Mouse (Mus musculus): ENCODE measurements around the gene Asb8. TPM values are rescaled to one million over a fixed set of nuclear protein-coding genes. Genes with fewer than 3 reads are reported as not detected.

Asb8 gene
- polyA plus RNA-seq, 1 experiment from 2014 or later: 42.3 TPM

DNA sequence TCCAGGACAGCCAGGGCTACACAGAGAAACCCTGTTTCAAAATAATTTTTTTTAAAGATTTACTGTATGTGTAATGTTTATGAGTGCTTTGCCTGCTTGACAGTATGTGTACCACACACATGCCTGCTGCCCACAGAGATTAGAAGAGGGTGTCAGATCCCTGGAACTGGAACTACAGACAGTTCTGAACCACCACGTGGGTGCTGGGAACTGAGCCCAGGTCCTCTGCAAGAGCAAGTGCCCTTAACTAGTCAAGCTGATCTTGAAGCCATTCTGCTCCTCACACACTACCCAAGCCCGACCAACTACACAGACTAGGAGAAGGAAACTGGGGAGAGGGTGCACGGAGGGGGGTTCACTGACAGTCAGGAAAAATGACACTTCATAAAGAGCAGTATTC is 32.0 kb downstream of the Asb8 start:
- Histone ChIP-seq H3K4me1 (ENCODE audit: insufficient read depth, low read depth, low read length) (no peaks in the 10 kb centered on the region), H3K27me3 (replicated peaks; ENCODE audit: insufficient read depth, low read length) (no peaks in the 10 kb centered on the region), H3K4me3 (ENCODE audit: low read depth, low read length) (no peak overlapping the region), H3K27ac (ENCODE audit: low read length) (no peak overlapping the region), H3K4me2 (replicated peaks; ENCODE audit: low read depth, low read length) (no peak overlapping the region), H3K9me3 (ENCODE audit: low read length) (no peaks in the 10 kb centered on the region), H3K36me3 (ENCODE audit: insufficient read depth, low read length) (peaks cover 15% of the 10 kb centered on the region; the same call in 1 of the 2 replicates), H3K9ac (replicated peaks; ENCODE audit: low read depth) (no peak overlapping the region)
- TF ChIP-seq CTCF (IDR thresholded peaks at IDR 0.05): no peak
- TF ChIP-seq EP300 (IDR thresholded peaks at IDR 0.05): no peak
- DNase-seq (ENCODE audit: low spot score) (no peak), ATAC-seq (no peak)
- 83% methylated on average over 3 of the region's 3 CpGs for WGBS

GRCm38 (mm10) chr15:98131942-98132655 is 33.3 kb downstream of the Asb8 start:
- no peak for TF ChIP-seq CTCF (IDR thresholded peaks at IDR 0.05)
- TF ChIP-seq EP300 (IDR thresholded peaks at IDR 0.05): no peak
- 65% methylated on average over 15 of the region's 15 CpGs for WGBS
- Histone ChIP-seq H3K9ac (replicated peaks; ENCODE audit: low read depth) (no peak overlapping the region), H3K9me3 (ENCODE audit: low read length) (no peaks in the 10 kb centered on the region), H3K4me1 (ENCODE audit: insufficient read depth, low read depth, low read length) (no peaks in the 10 kb centered on the region), H3K27me3 (replicated peaks; ENCODE audit: insufficient read depth, low read length) (no peaks in the 10 kb centered on the region), H3K27ac (ENCODE audit: low read length) (0 out of 2 replicates have a peak overlapping the region, but pooled peaks have one; percentile 1), H3K36me3 (ENCODE audit: insufficient read depth, low read length) (peaks cover 15% of the 10 kb centered on the region; the same call in 1 of the 2 replicates), H3K4me2 (replicated peaks; ENCODE audit: low read depth, low read length) (no peak overlapping the region), H3K4me3 (ENCODE audit: low read depth, low read length) (no peak overlapping the region)
- peak; percentile 42 for DNase-seq (ENCODE audit: low spot score)
- ATAC-seq: peak; percentile 81

- H3K27me3 ChIP-seq (replicated peaks; ENCODE audit: insufficient read depth, low read length): no peaks in the 10 kb centered on the region
- no peak overlapping the region for H3K4me2 ChIP-seq (replicated peaks; ENCODE audit: low read depth, low read length)
- H3K4me3 ChIP-seq (ENCODE audit: low read depth, low read length): no peak overlapping the region
- no peak overlapping the region for H3K9ac ChIP-seq (replicated peaks; ENCODE audit: low read depth)
- 88% methylated on average over 7 of the region's 7 CpGs for WGBS
- no peaks in the 10 kb centered on the region for H3K9me3 ChIP-seq (ENCODE audit: low read length)
- ATAC-seq: peak; percentile 36; the same call in 1 of the 2 replicates
- TF ChIP-seq EP300 (IDR thresholded peaks at IDR 0.05) (no peak), CTCF (IDR thresholded peaks at IDR 0.05) (no peak)
- peak; percentile 10 for DNase-seq (ENCODE audit: low spot score)
- peaks cover 11% of the 10 kb centered on the region; the same call in 1 of the 2 replicates for H3K36me3 ChIP-seq (ENCODE audit: insufficient read depth, low read length)
- 0 out of 2 replicates have a peak overlapping the region, but pooled peaks have one; percentile 1 for H3K27ac ChIP-seq (ENCODE audit: low read length)
- H3K4me1 ChIP-seq (ENCODE audit: insufficient read depth, low read depth, low read length): no peaks in the 10 kb centered on the region
Measured at GRCm38 (mm10) chr15:98131451-98131850, 34.0 kb downstream of the Asb8 start.

- no peak overlapping the region for H3K9ac ChIP-seq (replicated peaks; ENCODE audit: low read depth)
- no peaks in the 10 kb centered on the region for H3K9me3 ChIP-seq (ENCODE audit: low read length)
- DNase-seq (ENCODE audit: low spot score): no peak
- no peak overlapping the region for H3K4me3 ChIP-seq (ENCODE audit: low read depth, low read length)
- H3K4me1 ChIP-seq (ENCODE audit: insufficient read depth, low read depth, low read length): no peaks in the 10 kb centered on the region
- no peak overlapping the region for H3K27ac ChIP-seq (ENCODE audit: low read length)
- no peak overlapping the region for H3K4me2 ChIP-seq (replicated peaks; ENCODE audit: low read depth, low read length)
- ATAC-seq: no peak
- WGBS: 90% methylated on average over 4 of the region's 4 CpGs
- TF ChIP-seq EP300 (IDR thresholded peaks at IDR 0.05): no peak
- no peak for TF ChIP-seq CTCF (IDR thresholded peaks at IDR 0.05)
- H3K27me3 ChIP-seq (replicated peaks; ENCODE audit: insufficient read depth, low read length): no peaks in the 10 kb centered on the region
- peaks cover 11% of the 10 kb centered on the region; the same call in 1 of the 2 replicates for H3K36me3 ChIP-seq (ENCODE audit: insufficient read depth, low read length)
Measured at GRCm38 (mm10) chr15:98131001-98131400, 34.4 kb downstream of the Asb8 start.

DNA sequence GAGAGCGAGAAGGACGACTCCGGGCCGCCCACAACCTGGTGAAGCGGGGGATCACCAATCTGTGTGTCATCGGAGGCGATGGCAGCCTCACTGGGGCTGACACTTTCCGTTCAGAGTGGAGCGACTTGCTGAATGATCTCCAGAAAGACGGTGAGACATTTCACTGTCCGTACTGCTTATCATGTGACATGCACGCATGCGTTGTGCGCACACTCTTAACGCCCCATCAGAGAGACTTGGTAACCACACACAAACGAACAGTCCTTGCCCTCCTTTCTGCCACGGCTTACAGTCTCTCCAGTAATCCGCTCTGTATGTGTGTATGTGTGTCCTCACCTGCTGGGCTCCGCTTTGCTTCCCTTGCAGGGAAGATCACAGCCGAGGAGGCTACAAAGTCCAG is 44.6 kb downstream of the Asb8 start:
- Histone ChIP-seq H3K4me2 (replicated peaks; ENCODE audit: low read depth, low read length) (no peak overlapping the region), H3K36me3 (ENCODE audit: insufficient read depth, low read length) (peaks cover 24% of the 10 kb centered on the region), H3K9me3 (ENCODE audit: low read length) (no peaks in the 10 kb centered on the region), H3K4me3 (ENCODE audit: low read depth, low read length) (no peak overlapping the region), H3K27ac (ENCODE audit: low read length) (no peak overlapping the region), H3K27me3 (replicated peaks; ENCODE audit: insufficient read depth, low read length) (no peaks in the 10 kb centered on the region), H3K4me1 (ENCODE audit: insufficient read depth, low read depth, low read length) (no peaks in the 10 kb centered on the region), H3K9ac (replicated peaks; ENCODE audit: low read depth) (no peak overlapping the region)
- DNase-seq (ENCODE audit: low spot score) (no peak), ATAC-seq (no peak)
- no peak for TF ChIP-seq EP300 (IDR thresholded peaks at IDR 0.05)
- no peak for TF ChIP-seq CTCF (IDR thresholded peaks at IDR 0.05)
- 90% methylated on average over 20 of the region's 20 CpGs for WGBS

DNA sequence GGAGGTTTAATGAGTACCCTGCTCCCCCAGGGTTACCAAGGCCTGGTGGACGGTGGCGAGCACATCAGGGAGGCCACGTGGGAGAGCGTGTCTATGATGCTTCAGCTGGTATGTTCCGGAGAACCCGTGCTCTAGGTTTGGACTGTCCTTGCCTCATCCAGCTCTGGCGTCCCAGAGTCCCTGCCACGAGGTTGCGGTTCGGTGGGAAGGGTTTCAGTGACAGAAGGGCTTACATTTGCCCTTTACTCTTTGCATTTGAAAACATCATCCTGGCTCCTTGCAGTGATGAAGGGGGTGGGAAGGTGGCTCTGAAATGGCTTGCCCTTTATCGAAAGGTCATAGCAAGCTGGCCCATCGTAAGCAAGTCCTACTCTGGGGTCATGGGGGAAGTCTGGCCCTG is 46.1 kb downstream of the Asb8 start:
- ATAC-seq: no peak
- H3K9ac ChIP-seq (replicated peaks; ENCODE audit: low read depth): no peak overlapping the region
- H3K27me3 ChIP-seq (replicated peaks; ENCODE audit: insufficient read depth, low read length): no peaks in the 10 kb centered on the region
- peaks cover 24% of the 10 kb centered on the region for H3K36me3 ChIP-seq (ENCODE audit: insufficient read depth, low read length)
- TF ChIP-seq EP300 (IDR thresholded peaks at IDR 0.05): no peak
- no peak for TF ChIP-seq CTCF (IDR thresholded peaks at IDR 0.05)
- H3K4me2 ChIP-seq (replicated peaks; ENCODE audit: low read depth, low read length): no peak overlapping the region
- no peaks in the 10 kb centered on the region for H3K4me1 ChIP-seq (ENCODE audit: insufficient read depth, low read depth, low read length)
- H3K4me3 ChIP-seq (ENCODE audit: low read depth, low read length): no peak overlapping the region
- DNase-seq (ENCODE audit: low spot score): no peak
- 87% methylated on average over 12 of the region's 12 CpGs for WGBS
- H3K9me3 ChIP-seq (ENCODE audit: low read length): no peaks in the 10 kb centered on the region
- no peak overlapping the region for H3K27ac ChIP-seq (ENCODE audit: low read length)
